Mouse (Mus musculus): ENCODE results near the gene Rffl.

Gene Rffl

DNA sequence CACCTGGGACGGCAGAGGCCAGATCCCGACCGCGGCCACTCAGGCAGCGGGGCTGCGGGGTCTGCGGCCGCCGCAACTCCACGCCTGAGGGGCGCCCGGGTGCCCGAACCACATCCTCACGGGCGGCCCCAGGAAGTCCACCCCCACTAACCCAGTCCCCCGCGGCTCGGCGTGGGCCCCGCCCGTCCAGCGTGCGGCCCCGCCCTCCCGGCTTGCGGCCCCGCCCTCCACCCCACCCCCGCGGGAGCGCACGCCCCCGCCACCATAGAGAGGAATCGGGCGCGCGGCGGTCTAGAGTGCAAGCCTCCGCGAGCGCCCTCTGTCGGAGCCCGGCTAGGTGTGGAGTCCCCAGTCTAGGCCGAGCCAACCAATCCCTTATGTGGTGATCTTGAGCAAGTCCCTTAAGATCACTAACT, at the start of gene Rffl:
Gene Rffl, minus strand, starts transcription at position 180 of the 416 bp plus-strand sequence.
- DNase-seq = peak; percentile 88 to 97

DNA sequence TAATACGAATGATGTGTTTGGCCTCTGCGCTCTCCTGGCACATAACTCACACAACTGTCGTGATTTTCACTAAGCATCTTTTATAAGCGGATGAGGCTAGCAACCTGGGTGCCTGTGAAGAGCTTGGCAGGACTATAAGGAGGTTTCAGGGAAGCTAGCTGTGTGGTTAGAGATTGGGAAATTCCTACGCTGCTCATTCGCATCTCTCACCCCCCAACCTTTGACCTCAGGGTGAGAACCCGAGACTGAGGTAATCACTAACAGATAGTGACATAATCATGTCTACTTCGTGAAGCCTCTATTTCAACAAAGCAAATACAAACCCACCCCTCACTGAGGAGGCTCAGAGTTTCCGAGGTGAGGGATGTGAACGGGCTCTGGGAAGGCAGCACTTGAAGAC, 49.8 kb upstream of the Rffl start:
- DNase-seq = no peak

DNA sequence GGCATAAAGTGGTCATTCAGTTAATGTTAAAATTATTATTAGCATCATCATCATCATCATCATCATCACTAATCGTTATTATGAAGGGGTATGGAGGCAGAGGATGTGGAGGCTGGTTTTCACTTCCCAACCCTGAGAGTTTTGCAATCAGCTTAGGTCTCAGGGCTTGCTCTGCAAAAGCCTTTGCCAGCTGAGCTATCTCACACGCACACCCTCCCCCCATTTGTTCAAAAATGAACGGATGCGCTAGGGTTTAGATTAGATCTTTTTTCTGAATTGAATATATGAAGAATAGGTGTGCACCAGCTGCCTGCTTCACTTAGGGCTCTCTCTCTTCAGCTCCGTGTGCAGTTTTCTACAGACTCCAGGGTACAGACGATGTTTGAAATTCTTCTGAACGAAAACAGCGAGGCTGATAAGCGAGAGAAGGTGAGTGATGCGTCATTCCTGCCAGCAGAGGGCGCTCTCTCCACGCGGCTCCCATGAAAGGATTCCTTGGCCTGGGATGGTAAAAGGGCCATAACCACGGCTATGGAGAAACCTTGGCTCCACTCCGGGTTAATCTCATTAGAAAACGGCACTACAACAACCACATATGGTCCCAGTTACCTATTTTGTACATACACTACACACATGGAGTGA, 43.8 kb upstream of the Rffl start:
- peak; percentile 29 to 78 for DNase-seq

DNA sequence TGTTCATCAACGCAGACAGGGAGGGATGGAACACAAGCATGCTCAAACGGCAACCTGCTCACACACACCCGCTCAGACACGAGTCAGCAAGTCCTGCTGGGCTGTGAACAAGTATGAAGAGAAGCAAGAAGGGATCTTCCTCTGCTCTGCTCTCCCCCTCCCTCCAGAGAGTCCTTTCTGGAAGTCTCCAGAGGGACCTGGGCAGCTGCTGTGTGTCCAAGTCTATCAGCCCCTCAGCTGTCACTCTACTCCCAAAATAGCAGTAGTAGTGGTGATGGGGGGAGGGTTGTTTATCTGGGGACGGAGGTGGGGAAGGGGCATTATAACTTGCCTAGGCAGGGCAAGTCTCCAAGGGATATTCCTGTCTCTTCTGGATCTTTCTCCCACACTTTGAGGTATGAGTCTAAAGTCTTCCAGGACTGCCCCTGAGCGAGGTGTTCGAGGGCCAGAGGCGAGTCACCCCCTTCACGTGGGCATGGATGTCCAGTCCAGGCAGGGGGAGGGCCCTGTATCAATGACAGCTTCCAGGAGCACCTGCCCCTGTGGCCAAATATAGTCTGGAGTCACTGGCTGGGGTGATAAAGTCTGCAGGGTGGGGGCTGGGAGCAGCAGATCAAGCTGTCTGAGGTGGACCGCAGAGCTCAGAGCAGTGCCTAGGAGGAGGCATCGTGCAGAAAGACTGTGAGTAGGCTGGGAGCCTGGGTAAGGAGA, 39.8 kb upstream of the Rffl start:
- no peak for DNase-seq

DNA sequence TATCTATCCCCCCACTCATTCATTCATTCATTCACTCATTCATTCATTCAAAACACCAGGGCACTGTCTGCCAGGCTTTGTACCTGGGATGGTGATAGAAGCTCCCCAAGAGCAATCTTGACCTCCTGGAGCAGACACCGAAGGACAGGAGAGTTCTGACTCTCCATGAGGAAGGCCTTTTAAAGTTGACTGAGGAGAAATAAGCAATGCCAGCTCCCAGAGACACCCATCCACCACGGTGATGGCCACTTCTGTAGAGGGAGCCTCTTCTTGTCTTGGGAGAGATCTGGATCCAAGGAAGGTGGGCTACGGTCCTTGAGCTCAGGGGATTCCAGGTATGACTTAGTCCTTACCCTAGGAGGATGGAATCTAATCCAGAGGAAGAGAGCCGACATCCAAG, 39.2 kb upstream of the Rffl start, which contains the start of gene Unc45b:
Gene Unc45b, plus strand, starts transcription at position 301 of the 400 bp plus-strand sequence.
- DNase-seq = no peak

- DNase-seq = no peak
Observed at GRCm38 (mm10) chr11:82908608-82908989, 37.6 kb upstream of the Rffl start.

DNA sequence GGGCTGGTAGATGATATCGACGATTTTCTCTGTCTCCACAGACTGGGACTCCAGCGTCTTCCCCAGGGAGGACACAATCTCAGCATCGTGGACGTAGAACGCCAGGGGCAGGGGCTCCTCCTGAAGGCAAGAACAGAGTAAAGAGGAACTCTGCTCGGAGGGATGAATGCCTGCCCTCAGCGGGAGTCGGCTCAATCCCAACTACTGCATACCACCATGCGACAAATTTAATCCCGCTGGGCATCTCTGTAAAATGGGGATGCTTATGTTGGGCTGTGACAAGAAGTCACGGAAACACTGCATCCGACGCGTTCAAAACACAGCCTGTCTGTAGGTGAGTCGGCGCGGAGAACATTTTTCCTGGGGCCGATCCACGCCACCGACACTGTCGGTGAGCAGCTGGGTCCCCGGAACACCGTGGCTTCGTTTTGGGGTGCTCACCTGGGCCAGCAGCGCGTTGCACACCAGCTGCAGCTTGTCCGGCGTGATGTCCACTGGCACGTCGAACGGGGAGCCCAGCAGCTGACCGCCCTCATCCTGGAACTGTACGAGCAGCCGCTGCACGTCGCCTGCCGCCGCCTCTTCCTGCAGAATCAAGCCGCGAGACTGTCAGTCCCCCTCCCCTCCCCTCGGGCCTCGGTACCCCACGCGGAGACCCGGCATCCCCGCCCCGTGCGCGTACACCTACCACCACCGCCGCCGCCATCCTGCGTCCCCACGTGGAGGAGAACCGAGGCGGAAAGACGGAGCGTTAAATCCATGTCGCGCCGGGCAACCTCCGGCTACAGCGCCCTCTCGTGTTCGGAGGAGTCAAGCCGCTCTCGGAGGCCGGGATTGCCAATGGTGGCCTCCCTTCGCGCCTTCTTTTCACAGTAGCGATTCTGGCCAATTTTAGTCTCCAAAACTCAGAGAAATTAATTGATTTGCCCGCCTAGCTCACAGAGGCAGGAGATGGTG, 36.9 kb upstream of the Rffl start, which contains the start of gene Nle1:
Gene Nle1, minus strand, starts transcription at position 761 of the 957 bp plus-strand sequence.
- peak; percentile 82 to 96 for DNase-seq

GRCm38 (mm10) chr11:82905816-82906215, 34.8 kb upstream of the Rffl start:
- DNase-seq = no peak

DNA sequence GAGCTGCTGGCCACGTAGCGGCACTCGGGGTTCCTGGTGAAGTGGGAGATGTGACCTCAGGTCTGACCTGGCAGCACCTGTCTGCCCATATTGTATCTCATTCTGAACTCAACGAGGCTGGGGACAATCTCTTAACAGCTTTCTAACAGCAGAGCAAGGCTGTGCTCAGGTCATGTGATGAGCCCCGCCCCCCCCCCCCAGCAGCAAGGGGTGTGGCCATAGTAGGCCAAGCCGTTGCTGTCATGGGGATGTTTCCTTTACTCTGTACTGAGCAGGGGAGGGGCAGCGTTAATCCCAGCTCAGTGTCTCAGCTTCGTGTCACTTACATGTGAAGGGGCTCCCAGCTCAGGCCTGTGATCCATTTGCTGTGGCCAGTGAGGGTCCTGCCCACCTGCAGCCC, 33.9 kb upstream of the Rffl start:
- DNase-seq = no peak

- DNase-seq = no peak
Observed at GRCm38 (mm10) chr11:82901606-82902310, 30.7 kb upstream of the Rffl start.

DNA sequence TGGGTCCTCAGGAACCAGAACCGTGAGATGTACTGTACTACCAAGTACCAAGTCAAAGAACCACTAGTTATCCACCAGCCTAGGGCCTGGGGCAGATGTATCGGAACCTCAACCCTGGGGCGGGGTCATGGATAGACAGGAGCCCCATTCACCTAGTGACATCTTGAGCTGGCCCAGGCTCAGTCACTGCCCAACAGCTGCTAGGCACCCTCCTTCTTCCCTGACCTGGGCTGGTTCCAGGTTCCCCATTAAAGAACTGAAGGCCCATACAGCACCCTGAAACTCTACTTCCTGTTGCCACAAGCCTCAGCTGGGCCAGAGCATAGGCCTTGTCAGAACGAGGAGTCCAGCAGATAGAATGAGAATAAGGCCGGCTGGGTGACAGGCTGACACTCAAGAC, 28.7 kb upstream of the Rffl start:
- no peak for DNase-seq

- DNase-seq = no peak
Observed at GRCm38 (mm10) chr11:82897478-82897877, 26.5 kb upstream of the Rffl start.

DNA sequence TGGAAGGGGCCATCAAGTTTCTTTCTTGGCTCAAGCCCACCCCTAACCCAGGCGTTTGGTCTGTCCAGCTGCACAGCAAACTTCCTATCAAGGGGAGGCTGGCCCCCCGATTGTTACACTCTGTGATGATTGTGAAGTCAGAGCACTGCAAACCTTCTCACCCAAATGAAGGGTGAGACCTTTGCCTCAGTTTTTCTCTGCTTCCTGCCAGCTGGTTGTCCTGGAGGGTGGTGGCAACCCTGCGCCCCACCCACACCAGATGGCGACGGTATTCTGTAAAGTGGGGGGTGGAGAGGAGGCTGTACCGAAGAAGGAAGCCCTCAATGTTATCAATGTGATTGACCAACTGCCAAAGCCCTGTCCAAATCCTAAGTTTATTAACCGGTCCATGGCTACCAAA, 20.9 kb upstream of the Rffl start, which contains the start of gene Fndc8:
Gene Fndc8, plus strand, starts transcription at position 189 of the 400 bp plus-strand sequence.
- no peak for DNase-seq

DNA sequence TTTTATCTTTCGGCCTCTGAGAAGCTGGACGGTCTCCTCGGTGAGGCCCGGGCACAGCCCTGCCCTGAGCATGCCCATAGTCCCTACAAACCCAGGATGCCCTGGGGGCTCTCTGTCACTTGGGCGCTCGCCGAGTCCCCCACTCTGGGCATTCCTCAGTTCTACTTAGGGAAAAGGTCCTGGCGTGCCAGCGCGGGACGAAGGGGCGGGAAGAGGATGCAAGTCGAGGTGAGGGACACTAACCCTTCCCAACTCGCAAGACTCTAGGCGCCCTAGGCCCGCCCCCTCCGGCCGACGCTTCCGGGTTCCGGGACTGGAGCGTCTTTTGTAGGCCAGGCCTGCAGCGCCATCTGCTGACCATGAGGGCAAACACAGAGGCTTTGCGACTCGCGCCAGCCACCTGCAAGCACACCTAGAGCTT, 19.3 kb upstream of the Rffl start, which contains the start of gene Rad51d:
Gene Rad51d, minus strand, starts transcription at position 273 of the 421 bp plus-strand sequence.
- peak; percentile 88 to 97 for DNase-seq

GRCm38 (mm10) chr11:82889524-82890341, 18.7 kb upstream of the Rffl start:
- DNase-seq = peak in 1 of 2 experiments; percentile 12

- no peak for DNase-seq
Observed at GRCm38 (mm10) chr11:82888491-82888946, 17.5 kb upstream of the Rffl start.

- no peak for DNase-seq
Observed at GRCm38 (mm10) chr11:82886559-82886958, 15.5 kb upstream of the Rffl start.

GRCm38 (mm10) chr11:82883180-82883579, 12.2 kb upstream of the Rffl start:
- DNase-seq = no peak

DNA sequence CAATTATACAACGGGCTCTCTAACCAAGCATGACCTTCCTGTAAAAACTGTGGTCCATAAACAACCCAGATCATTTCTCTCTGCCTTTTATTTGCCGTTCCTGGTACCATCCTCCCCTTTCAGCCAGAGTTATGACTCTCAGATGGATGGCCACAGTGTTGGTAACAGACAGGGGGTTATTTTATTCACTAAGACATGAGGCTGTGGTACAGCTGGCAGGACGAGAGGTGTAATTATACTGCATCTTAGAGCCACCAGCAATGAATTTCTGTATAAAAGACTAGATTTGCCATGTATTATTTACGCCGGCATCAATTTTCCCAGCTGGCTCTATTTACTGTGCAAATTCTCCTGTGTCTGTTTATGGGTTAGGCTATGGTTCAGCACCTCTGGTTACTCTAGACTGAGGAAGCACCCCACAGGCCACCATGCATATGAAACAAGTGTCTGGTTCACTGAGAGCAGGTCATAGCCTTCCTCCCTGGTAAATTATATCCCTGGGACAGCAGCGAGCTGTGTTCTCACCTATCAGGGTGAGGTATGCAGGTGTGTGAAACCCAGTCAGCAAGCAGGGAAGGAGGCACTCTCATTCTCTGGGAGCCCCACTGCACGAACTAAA, 6.8 kb upstream of the Rffl start:
- no peak for DNase-seq

DNA sequence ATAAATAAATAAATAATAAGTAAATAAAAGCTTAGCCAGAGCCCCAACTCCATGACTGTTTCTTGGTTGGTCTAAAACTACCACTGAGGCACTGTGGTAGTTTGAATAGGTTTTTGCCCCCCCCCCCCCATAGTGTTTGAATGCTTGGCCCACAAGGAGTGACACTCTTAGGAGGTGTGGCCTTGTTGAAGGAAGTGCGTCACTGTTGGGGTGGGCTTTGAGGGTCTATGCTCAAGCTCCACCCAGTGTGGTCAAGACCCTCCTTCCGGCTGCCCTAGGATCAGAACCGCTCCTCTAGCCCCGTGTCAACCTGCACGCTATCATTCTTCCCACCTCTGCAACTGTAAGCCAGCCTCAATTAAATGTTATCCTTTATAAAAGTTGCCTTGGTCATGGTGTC, 4.6 kb upstream of the Rffl start:
- DNase-seq = no peak

DNA sequence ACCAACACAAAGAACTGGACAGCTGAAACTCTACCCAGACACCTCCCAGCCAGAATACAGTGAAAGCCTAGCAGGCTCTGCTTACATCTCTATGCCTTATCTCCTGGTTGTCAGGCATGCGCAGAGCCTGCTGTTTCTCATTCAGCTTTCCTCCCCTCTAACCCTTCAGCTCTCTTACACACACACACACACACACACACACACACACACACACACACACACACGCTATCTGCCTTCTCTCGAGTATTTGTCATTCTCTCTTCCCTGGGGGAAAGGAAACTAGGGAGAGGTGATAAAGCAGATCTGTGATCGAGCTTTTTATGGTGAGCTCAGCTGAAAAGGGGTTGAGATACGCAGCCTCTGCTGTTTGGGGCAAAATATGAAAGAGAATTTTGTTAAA, 3.9 kb upstream of the Rffl start:
- no peak for DNase-seq

Measured in spleen, adult 18-20 months (tissue).